Mouse (Mus musculus): ENCODE data around the gene Kirrel3.

DNA sequence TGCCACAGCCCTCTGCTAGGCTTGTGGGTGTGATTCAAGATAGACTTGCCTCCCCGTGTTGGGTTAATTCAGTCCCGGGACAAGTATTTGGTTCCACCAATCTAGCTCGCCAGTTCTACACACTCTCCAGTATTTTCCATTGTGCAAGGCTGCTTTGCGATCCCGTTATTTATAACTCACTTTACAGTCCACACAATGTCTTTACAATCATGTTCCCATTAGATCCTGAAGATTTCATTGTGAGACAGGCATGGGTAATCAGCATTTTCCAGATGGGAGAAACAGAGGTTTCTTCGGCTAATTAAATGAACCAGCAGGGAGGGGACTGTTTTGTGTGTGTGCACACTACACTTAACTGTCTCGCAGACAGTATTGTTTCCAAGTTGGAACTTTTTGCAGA lies 557.9 kb downstream of the Kirrel3 start:
- TF ChIP-seq EP300 (IDR thresholded peaks at IDR 0.05): no peak
- no peak for TF ChIP-seq CTCF (IDR thresholded peaks at IDR 0.05)

Measured in lung, postnatal 0 days (tissue).